Mouse (Mus musculus) retina, postnatal 1 day (tissue): Measurements from ENCODE around the gene Chd4.
"Not testable (repeated sequence)": the region's sequence is repeated elsewhere in the genome, so short reads cannot be mapped to it uniquely, and the experiment has no call there.

ENCODE experiments used
- DNase-seq: peaks from one replicate; pipeline ENCODE4 v3.0.0-alpha.2; 2012

The Chd4 gene

DNA sequence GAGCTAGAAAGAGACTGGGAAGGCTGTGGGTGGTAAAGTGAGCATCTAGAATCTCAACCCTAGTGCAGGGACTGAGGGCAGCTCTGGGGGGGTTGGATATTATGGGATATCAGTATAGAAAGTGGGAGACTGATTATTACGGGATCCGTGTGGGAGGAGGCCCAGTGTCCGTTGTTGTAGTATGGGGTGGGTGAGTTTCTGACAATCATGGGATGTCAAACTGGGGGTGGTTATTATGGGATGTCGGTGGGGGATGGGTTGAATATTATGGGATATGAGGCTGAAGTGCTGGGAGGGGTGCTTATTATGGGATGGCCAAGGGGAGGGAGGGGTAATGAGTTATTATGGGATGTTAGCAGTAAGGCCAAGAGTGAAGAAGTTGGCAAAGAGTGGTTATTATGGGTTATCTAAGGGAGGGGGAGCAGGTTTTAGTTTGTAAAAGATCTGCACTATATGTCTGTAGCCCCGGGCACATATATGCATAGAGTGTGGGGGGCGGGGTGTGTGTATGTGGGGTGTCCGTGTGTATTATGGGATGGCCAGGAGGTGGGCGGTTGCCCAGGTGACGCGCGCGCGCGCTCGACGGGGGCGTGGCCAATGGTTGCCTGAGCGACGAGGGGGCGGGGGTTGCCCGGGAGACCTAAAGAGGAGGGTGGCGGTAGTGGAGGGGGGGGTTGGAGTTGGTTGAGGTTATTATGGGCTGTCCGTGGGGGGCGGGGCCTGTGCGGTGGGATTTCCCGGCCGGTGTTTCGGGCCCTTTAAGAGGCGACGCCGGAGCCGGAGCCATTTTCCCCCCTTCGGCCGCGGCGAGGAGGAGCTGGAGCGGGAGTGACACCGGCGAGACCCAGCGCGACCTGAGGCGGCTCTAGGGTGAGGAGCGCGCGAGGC is at the start of gene Chd4:
TSS of gene Chd4 (plus strand) at position 591 of the 888 bp plus-strand sequence.
- peak; percentile 95 for DNase-seq

DNA sequence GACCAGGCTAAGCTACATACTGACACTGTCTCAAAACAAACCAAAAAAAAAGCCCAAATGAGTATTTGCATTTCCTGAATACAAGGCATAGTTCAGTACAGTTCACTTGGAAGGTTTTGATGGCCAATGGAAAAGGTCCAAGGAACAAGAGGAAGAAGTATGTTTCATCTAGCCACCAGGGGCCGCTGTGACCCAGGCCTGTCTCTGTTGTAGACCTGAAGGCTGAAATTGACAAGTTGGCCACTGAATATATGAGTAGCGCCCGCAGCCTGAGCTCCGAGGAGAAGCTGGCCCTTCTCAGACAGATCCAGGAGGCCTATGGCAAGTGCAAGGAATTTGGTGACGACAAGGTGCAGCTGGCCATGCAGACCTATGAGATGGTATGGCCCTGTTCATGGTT is 49.1 kb upstream of the Chd4 start:
- DNase-seq, result peak; percentile 89

DNA sequence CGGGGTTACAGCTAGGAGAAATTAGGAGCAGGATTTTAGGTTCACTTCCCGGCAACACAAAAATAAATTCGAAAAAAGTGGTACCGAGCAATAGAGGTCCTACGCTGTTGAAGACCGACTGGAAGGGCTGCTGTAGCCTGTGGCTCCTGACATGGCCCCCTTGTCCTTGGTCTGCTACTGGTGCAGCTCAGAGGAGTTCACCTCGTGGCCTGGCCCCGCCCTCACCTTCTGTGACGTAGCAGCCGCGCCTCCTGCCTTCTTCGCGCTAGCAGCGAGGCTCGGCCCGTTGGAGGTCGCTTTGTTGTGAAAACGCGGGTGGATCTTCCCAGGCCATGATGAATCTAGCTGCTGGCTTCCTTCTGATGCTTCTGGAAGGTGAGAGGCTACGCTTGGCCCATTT is 46.1 kb upstream of the Chd4 start, which contains the start of gene Acrbp:
TSS of gene Acrbp (plus strand) at position 12 of the 400 bp plus-strand sequence.
- DNase-seq, result no peak

- DNase-seq, result peak; percentile 42
These were observed 44.5 kb upstream of the Chd4 start for GRCm38 (mm10) chr6:125051237-125051636.

DNA sequence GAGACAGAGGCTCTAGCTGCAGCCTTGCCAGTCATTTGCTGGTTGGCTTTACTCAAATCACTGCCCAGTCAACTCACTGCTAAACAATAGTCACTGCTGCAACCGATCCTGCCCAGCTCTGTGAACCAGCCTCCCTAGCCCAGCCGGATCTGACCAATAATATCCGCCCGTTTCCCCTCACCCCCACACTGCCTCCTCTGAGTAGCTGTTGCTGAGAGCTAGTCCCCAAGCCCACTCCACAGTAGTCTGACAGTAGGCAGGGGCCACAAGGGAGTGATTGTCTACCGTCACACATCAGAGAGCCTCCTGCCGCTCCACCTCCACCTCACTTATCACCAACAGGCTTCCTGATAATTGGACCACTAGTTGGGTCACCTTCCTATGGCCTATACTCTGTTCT is 34.3 kb upstream of the Chd4 start:
- peak; percentile 17 for DNase-seq

DNA sequence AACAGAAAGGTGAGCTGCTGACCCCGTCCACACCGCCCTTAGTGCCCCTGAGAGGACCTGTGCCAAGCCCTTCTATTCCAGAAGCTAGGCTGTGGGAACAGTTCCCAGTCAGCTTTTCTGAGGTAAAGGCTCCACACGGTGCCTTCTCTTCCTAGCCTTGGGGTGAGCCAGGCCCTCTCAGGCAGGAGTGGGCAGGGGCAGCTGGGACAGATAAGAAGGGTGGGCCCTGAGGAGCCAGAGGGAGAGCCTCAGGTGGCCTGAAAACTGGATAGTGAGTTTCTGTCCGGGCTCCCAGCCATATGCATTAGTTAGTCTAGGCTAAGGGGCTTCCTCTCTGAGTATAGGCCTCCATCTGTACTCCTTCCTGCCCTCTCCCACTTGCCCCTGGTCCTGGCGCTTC is 33.3 kb upstream of the Chd4 start:
- DNase-seq, result no peak

GRCm38 (mm10) chr6:125063906-125064305 is 31.9 kb upstream of the Chd4 start:
- no peak for DNase-seq

- not testable (repeated sequence) for DNase-seq
These were observed 30.6 kb upstream of the Chd4 start for GRCm38 (mm10) chr6:125065223-125065622.

DNA sequence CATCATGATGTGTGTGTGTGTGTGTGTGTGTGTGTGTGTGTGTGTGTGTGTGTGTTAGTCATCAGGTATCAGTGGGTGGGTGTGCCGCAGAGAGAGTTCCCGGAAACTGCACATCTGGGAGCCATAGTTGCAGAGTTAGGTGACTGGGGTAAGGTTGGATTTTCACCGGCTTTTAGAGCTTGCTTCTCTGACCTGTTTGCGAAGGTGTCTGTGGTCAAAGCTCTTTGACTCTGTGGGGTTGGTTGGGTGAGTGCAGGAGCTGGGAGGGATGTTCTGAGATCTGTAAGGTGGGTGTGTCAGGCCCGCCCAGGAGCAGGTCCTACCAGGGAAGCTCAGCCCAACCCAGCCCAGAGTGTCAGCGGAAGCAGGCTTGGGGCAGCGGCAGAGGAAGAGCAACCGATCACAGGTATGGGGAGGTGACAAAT is 28.2 kb upstream of the Chd4 start, which contains the start of gene Lpar5:
TSS of gene Lpar5 (plus strand) at position 350 of the 425 bp plus-strand sequence.
- DNase-seq, result no peak

- no peak for DNase-seq
These were observed 24.4 kb upstream of the Chd4 start for GRCm38 (mm10) chr6:125071170-125071895.

- DNase-seq, result peak; percentile 84
These were observed 23.9 kb upstream of the Chd4 start for GRCm38 (mm10) chr6:125071896-125072279.

DNA sequence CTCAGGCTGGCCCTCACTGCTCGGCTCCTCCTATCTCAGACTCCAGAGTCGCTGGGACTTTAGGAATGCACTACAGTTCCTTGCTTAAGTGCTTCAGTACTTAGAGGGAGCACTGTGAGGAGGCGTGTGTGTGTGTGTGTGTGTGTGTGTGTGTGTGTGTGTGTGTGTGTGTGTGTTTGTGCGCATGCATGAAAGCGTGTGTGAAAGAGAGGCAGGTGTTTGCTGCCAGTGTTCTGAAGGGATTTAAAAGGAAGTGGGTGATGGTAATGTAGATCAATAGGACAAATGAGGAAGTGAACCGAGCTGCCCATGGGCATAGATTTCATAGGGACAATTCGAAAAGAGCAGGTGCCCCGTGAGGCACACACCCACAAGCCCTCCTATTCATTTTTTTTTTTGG is 22.0 kb upstream of the Chd4 start:
- DNase-seq, result no peak

- DNase-seq, result no peak
These were observed 14.4 kb upstream of the Chd4 start for GRCm38 (mm10) chr6:125081394-125081793.

DNA sequence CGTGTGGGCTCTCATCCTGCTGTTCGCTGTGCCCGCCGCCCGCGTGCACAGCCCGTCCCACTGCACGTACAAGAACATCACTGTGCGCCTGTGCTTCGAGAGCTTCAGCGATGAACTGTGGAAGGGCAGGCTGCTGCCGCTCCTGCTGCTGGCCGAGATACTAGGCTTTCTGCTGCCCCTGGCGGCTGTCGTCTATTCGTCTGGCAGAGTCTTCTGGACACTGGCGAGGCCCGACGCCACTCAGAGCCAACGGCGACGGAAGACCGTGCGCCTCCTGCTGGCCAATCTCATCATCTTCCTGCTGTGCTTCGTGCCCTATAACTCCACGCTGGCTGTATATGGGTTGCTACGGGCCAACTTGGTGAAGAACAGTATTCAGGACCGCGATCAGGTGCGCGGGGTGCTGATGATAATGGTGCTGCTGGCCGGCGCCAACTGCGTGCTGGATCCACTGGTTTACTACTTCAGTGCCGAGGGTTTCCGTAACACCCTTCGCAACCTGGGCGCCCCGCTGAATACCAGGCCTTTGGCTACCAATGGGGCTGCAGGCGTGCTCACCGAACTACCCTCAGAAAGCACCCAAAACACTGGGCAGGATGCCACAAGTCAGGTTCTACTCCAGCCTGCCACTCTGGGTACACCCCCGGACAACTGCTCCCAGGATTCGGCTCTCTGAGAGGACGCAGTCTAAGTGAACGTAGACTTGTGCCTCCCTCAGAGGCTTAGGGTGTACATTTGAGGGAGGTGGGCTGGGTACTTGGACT is 13.8 kb upstream of the Chd4 start:
- DNase-seq, result peak; percentile 98

DNA sequence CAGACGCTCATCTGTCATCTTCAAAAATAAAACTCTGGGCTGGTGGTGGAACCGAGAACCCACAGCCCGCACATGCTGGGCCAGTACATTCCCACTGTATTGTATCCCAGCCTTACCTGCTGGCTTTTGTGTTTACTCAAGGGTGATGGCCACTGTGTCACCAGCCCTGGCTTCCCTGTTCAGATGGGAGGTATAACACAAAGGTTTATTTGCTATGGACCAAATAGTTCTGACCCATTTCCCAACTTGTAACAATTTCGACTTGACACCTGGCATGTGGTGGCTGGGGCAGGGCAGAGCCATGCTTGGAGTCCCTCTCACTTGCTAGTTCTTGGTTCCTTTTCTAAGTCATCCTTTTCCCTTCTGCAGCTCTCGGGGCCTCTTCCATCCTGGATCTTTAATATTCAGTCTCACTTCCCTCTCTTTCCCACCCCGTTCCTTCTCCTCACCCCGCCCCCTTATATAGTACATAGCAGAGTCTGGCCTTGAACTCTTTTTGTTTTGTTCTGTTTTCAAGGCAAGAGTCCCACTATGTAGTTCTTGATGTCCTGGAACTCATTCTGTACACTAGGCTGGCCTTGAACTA is 12.9 kb upstream of the Chd4 start:
- no peak for DNase-seq

- DNase-seq, result peak; percentile 85
These were observed 11.4 kb upstream of the Chd4 start for GRCm38 (mm10) chr6:125084424-125084823.

- DNase-seq, result no peak
These were observed 7.8 kb upstream of the Chd4 start for GRCm38 (mm10) chr6:125087937-125088336.

DNA sequence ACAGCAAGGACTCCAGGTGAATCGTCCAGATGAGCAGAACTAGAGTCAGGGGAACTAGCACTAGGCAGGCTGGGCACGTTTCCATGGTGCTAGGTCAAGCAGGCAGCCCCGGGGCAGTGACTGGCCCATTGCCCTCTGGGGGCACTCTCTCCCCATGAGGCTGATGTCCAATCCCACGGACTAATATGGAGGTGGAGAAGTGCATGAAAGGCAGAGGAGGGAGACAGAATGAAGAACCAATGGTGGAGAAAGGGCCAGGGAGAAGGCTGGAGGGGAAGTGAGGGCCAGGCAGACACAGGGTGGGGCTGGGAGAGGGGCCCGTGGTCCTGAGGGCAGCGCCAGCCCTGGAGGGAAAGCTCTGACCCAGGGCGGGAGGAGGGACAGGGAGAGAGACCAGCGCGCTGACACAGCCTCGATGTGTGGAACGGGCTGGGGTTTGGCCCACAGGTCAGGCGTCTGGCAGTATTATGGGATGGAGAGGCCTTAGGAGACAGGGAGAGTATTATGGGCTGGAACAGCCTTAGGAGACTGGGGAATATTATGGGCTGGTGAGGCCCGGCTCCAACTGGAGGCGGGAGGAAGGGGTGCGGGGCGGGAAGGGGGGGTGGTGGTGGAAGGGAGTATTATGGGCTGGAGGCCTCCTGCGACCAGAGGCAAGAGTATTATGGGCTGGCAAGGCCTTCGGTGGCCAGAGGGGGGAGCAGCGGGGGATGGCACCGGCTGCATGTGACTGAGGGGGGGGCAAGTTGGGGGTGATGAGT is 7.0 kb upstream of the Chd4 start:
- DNase-seq, result peak; percentile 97

DNA sequence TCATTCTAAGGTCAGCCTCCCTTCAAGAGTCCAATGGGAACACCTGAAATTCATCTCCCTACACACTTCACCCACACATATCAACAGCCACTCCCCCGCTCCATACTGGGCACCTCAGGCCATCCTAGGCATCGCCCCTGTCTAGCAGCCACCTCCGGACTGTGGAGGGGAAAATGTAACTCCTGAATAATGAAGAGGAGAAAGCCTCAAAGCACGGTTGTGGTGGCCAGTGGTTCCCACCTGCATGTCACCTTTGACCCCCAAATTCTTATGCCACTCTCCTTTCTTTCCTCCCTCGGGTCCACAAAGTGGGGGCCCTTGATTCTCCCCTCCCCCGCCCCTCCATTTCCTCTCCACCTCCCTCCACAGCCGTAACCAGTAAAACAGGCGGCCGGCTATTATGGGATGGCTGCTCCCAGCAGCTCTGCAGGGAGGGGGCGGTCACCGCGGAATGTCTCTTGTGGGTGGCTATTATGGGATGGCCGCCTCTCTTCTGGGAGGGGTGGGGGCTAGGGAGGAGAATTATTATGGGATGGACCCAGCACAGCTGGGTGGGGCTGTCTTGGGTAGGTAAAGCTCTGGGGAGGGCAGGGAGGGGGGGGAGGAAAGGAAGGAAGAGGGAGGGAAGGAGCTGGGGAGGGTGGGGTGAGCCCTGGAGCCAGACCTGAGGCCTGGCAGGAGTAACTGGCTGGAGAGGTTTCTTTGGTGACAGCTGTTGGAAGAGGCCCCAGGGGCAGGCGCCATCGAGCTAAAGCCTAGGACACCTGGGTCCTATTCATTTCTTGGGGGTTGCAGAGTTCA is 6.1 kb upstream of the Chd4 start:
- peak; percentile 87 for DNase-seq

DNA sequence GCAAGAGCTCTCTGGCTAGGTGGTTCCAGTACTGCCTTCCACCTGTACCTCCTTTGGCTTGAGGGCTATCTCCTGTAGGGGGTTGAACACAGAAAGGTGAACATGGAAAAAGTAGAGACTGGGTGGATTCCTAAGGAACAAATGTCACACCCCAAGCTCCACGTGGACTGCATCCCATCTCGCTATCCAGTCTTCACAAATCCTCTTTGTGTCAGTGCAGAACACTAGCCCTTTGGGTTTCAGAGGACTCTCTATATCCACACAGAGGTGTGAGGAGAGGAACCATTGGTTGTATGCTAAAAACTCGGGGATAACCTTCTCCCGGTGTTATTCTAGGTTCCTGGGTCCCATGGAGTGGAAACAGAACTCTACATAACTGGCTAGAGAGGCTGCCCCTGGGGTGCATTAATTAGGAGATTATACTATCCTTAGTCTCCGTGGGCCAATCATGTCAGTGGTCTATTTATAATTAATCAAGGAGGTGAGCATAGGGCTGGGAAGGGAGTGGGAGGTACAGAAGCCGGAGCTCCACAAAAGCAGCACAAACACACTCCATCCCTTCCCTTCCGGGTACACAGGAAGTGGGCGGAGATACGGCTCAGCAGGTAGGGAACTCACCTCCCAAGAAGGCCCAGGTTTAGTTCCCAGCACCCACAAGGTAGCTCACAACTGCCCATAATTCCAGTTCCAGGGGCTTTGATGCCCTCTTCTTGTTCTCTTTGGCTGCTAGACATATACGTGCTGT is 5.3 kb upstream of the Chd4 start:
- peak; percentile 16 for DNase-seq
